Mouse (Mus musculus) stomach, postnatal 0 days (tissue): Measurements from ENCODE around the gene Umps. TPM values are rescaled to one million over a fixed set of nuclear protein-coding genes. Genes with fewer than 3 reads are reported as not detected.

Experiments
- ATAC-seq: fragments of 200-750 bp; cut with Nextera tagmentation; 2 replicates; pipeline ENCODE4 v1.8.0; 2017; ENCODE audit not compliant: low FRiP score, low TSS enrichment
- DNase-seq: peaks from one replicate; pipeline ENCODE4 v3.0.0-alpha.2; 2016; ENCODE audit warnings: low spot score
- H3K27ac ChIP-seq: fragments of 300-500 bp; sonication (generic); replicated peaks from 2 replicates; pipeline ENCODE4 v1.5.1; 2014; ENCODE audit warnings: mild to moderate bottlenecking, control low read depth
- H3K27me3 ChIP-seq: fragments of 300-500 bp; sonication (generic); 2 replicates; pipeline ENCODE4 v1.6.1; 2014; ENCODE audit warnings: low read length; ENCODE audit not compliant: control insufficient read depth, insufficient read depth
- H3K36me3 ChIP-seq: fragments of 300-500 bp; sonication (generic); 2 replicates; pipeline ENCODE4 v1.6.1; 2014; ENCODE audit warnings: low read length, mixed read lengths; ENCODE audit not compliant: control insufficient read depth, insufficient read depth
- H3K4me1 ChIP-seq: fragments of 300-500 bp; sonication (generic); replicated peaks from 2 replicates; pipeline ENCODE4 v1.6.1; 2014; ENCODE audit warnings: antibody characterized with exemption; ENCODE audit not compliant: control insufficient read depth, insufficient read depth
- H3K4me2 ChIP-seq: fragments of 300-500 bp; sonication (generic); replicated peaks from 2 replicates; pipeline ENCODE4 v1.6.1; 2014; ENCODE audit warnings: low read depth, mild to moderate bottlenecking, control low read depth, moderate library complexity
- H3K4me3 ChIP-seq: fragments of 300-500 bp; sonication (generic); 2 replicates; pipeline ENCODE4 v1.5.1; 2014; ENCODE audit warnings: low read depth, low read length, control low read depth
- H3K9ac ChIP-seq: fragments of 300-500 bp; sonication (generic); 2 replicates; pipeline ENCODE4 v1.6.1; 2014; ENCODE audit warnings: mild to moderate bottlenecking, low read length, control low read depth, mixed read lengths
- H3K9me3 ChIP-seq: fragments of 300-500 bp; sonication (generic); 2 replicates; pipeline ENCODE4 v1.6.1; 2016; ENCODE audit warnings: low read length; ENCODE audit not compliant: control insufficient read depth
- CTCF ChIP-seq: IDR thresholded peaks from 2 replicates; pipeline ENCODE4 v1.5.1; 2016; ENCODE audit warnings: antibody characterized with exemption, low read depth, mild to moderate bottlenecking, moderate library complexity
- EP300 ChIP-seq: optimal IDR thresholded peaks from 2 replicates; pipeline ENCODE3; 2016; ENCODE audit warnings: antibody characterized with exemption
- WGBS: fragments of 180-500 bp; shearing (Covaris S2); extraction: QIAGEN DNeasy Blood & Tissue Kit; methylation state at CpG from one replicate; pipeline ENCODE4 v1.1.7; 2014; 5-methylcytosine and 5-hydroxymethylcytosine counted together
- polyA plus RNA-seq: library from polyadenylated mRNA; unstranded; fragments of >200 nt; fragmentation: Nextera tagmentation; extraction: Ambion mirVana; gene quantifications from 2 replicates; pipeline ENCODE4 v1.2.1, GENCODE M21; 2015

The Umps gene
- polyA plus RNA-seq, 1 experiment from 2014 or later = 24.0 TPM

GRCm38 (mm10) chr16:33916473-33917251 is 50.2 kb downstream of the Umps start:
- Histone ChIP-seq H3K36me3 (0 out of 2 replicates have a peak, but pooled peaks cover 9% of the 10 kb centered on the region), H3K27me3 (no peaks in the 10 kb centered on the region), H3K4me1 (peaks cover 6% of the 10 kb centered on the region), H3K4me2 (no peak overlapping the region), H3K9me3 (no peaks in the 10 kb centered on the region), H3K4me3 (no peak overlapping the region), H3K27ac (peak overlapping the region; percentile 69), H3K9ac (no peak overlapping the region)
- TF ChIP-seq EP300 (no peak), CTCF (no peak; the same call in 1 of the 2 replicates)
- ATAC-seq (peak; percentile 70), DNase-seq (peak; percentile 47)
- WGBS = 33% methylated on average over 12 of the region's 12 CpGs

- DNase-seq = no peak
Observed at GRCm38 (mm10) chr16:33914997-33915396, 51.8 kb downstream of the Umps start.

GRCm38 (mm10) chr16:33908239-33908638 is 58.6 kb downstream of the Umps start:
- no peaks in the 10 kb centered on the region for H3K4me1 ChIP-seq
- ATAC-seq (no peak), DNase-seq (no peak)
- H3K27me3 ChIP-seq = no peaks in the 10 kb centered on the region
- no peak overlapping the region for H3K4me3 ChIP-seq
- H3K9ac ChIP-seq = no peak overlapping the region
- H3K27ac ChIP-seq = no peak overlapping the region
- no peak overlapping the region for H3K4me2 ChIP-seq
- no peaks in the 10 kb centered on the region for H3K9me3 ChIP-seq
- WGBS = 92% methylated on average over 4 of the region's 4 CpGs
- H3K36me3 ChIP-seq = no peaks in the 10 kb centered on the region
- TF ChIP-seq EP300 (no peak), CTCF (no peak)

More at GRCm38 (mm10) chr16:33914997-33915396, 51.8 kb downstream of the Umps start:
- TF ChIP-seq EP300 (no peak), CTCF (no peak)
- Histone ChIP-seq H3K27me3 (no peaks in the 10 kb centered on the region), H3K4me1 (peaks cover 6% of the 10 kb centered on the region), H3K27ac (no peak overlapping the region), H3K4me2 (no peak overlapping the region), H3K36me3 (0 out of 2 replicates have a peak, but pooled peaks cover 5% of the 10 kb centered on the region), H3K9ac (no peak overlapping the region), H3K4me3 (no peak overlapping the region), H3K9me3 (no peaks in the 10 kb centered on the region)
- 72% methylated on average over 4 of the region's 4 CpGs for WGBS
- ATAC-seq = peak; percentile 43; the same call in 1 of the 2 replicates

Other genes with a start within 250 kb of the Umps start
- 8.7 and 10.6 TPM in 2 replicates for gene Muc13, start 173.0 kb downstream of the Umps start, polyA plus RNA-seq
- gene Itgb5, start 137.4 kb downstream of the Umps start, polyA plus RNA-seq = 26.0 and 29.9 TPM in 2 replicates